ENCODE assay signal across 10 mouse cellular contexts in the genomic region with DNA sequence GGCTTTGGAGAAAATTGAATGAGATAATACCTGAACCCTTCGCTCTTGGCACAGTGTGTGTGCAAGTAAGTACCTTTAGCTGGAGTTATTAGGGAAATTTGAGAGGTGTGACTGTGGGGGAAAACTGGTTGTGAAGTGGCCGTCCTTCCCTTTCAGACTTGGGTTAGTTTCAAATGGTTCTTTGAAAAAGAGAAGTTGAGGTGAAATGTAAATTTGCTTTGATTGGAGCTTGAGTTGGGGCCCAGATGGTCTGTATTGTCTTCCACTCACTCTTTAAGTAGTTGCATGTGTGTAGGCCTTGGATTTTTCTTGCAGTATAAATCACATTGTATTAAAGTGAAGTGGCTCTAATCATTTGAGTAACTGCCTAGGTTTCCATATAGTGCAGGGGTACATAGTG. TPM values are rescaled to one million over a fixed set of nuclear protein-coding genes. Genes with fewer than 3 reads are reported as not detected.
DNase-seq lines count a peak whose midpoint lies in the region; ATAC-seq lines count a peak whose summit lies in the region.
"Had no signal": no experiment of that assay in that cellular context is flagged by ENCODE, and none has a peak within 500 bp of the region (broad histone marks: within the 10 kb centered on the region; RNA-seq: fewer than 3 reads in every experiment).

No protein-coding gene starts in this region.

- WGBS in heart, embryonic 16.5 days = 80% methylated on average over 2 of the region's 2 CpGs
- WGBS in embryonic facial prominence, embryonic 10.5 days = 82% methylated on average over 2 of the region's 2 CpGs
- WGBS in limb, embryonic 13.5 days = 63% methylated on average over 2 of the region's 2 CpGs

- no peak for ATAC-seq in heart, embryonic 16.5 days (replicated peaks; ENCODE audit: extremely low read depth, insufficient read depth, low FRiP score)
- no peak for ATAC-seq in limb, embryonic 13.5 days (ENCODE audit: low FRiP score, low read depth)

- H3K9me3 ChIP-seq in heart, embryonic 16.5 days (replicated peaks; ENCODE audit: control insufficient read depth, low read length) = no peaks in the 10 kb centered on the region
- H3K9me3 ChIP-seq in embryonic facial prominence, embryonic 10.5 days = no peaks in the 10 kb centered on the region
- no peaks in the 10 kb centered on the region for H3K9me3 ChIP-seq in limb, embryonic 13.5 days

- H3K4me2 ChIP-seq in heart, embryonic 16.5 days (ENCODE audit: low read depth, low read length) = peak overlapping the region; percentile 86
- H3K4me2 ChIP-seq in limb, embryonic 13.5 days (replicated peaks) = peak overlapping the region; percentile 85

- no peaks in the 10 kb centered on the region for H3K27me3 ChIP-seq in heart, embryonic 16.5 days (ENCODE audit: control insufficient read depth, insufficient read depth, low read length)
- no peaks in the 10 kb centered on the region for H3K27me3 ChIP-seq in embryonic facial prominence, embryonic 10.5 days (replicated peaks; ENCODE audit: low read depth, poor library complexity, severe bottlenecking)
- no peaks in the 10 kb centered on the region for H3K27me3 ChIP-seq in limb, embryonic 13.5 days

- peak overlapping the region; percentile 46; the same call in 1 of the 2 replicates for H3K9ac ChIP-seq in heart, embryonic 16.5 days (ENCODE audit: low read length)
- peak overlapping the region; percentile 43; the same call in 1 of the 2 replicates for H3K9ac ChIP-seq in limb, embryonic 13.5 days

- peak overlapping the region; percentile 5; the same call in 1 of the 2 replicates for H3K4me3 ChIP-seq in heart, embryonic 16.5 days (ENCODE audit: low read length)
- H3K4me3 ChIP-seq in embryonic facial prominence, embryonic 10.5 days = peak overlapping the region; percentile 84; the same call in 1 of the 2 replicates
- peak overlapping the region; percentile 97; the same call in 1 of the 2 replicates for H3K4me3 ChIP-seq in limb, embryonic 13.5 days

- no peak overlapping the region for H3K27ac ChIP-seq in heart, embryonic 16.5 days (ENCODE audit: low read length)
- no peak overlapping the region for H3K27ac ChIP-seq in embryonic facial prominence, embryonic 10.5 days (replicated peaks)
- no peak overlapping the region for H3K27ac ChIP-seq in limb, embryonic 13.5 days

- no peaks in the 10 kb centered on the region for H3K36me3 ChIP-seq in heart, embryonic 16.5 days (ENCODE audit: control insufficient read depth, insufficient read depth)
- peaks cover 52% of the 10 kb centered on the region for H3K36me3 ChIP-seq in embryonic facial prominence, embryonic 10.5 days (replicated peaks)
- H3K36me3 ChIP-seq in limb, embryonic 13.5 days = peaks cover 7% of the 10 kb centered on the region

- no peak for DNase-seq in heart, postnatal 14 days
- peak; percentile 23 for DNase-seq in 416B (ENCODE audit: low read depth)
- no peak for DNase-seq in embryonic facial prominence, embryonic 10.5 days (ENCODE audit: low spot score)
- no peak for DNase-seq in ovary, adult 18-20 months (ENCODE audit: low spot score)
- no peak for DNase-seq in frontal cortex, adult 2 months (ENCODE audit: extremely low spot score in 1 of 2, low spot score in 1 of 2)
- no peak for DNase-seq in layer of hippocampus, postnatal 10 days (ENCODE audit: low spot score in 2 of 2)
- DNase-seq: cerebellum, adult 2 months; thymus, postnatal 36 days had no signal

- intact Hi-C loops in heart, postnatal 14 days (cut with DNase I) = loop anchor here (10.0 kb wide), 2 partner anchors 90 to 340 kb away; partner anchors contain the start of gene Als2cl

- H3K4me1 ChIP-seq in heart, embryonic 16.5 days (ENCODE audit: control insufficient read depth, insufficient read depth, low read length) = peaks cover 32% of the 10 kb centered on the region
- H3K4me1 ChIP-seq in embryonic facial prominence, embryonic 10.5 days = peaks cover 26% of the 10 kb centered on the region
- peaks cover 33% of the 10 kb centered on the region for H3K4me1 ChIP-seq in limb, embryonic 13.5 days

RNA-seq across cellular contexts. Expression of gene Setd2, which starts 2.7 kb away (rescaled TPM):
- polyA plus RNA-seq in heart, embryonic 16.5 days (2015; fragmentation: Nextera tagmentation; extraction: Ambion mirVana) = 19.0 and 21.8 TPM in 2 replicates
- total RNA-seq in heart, postnatal 14 days (2021) = 10 to 100 TPM; 51.3 to 54.2 TPM
- 36.7 and 37.4 TPM in 2 replicates for polyA plus RNA-seq in embryonic facial prominence, embryonic 10.5 days (2016; fragmentation: Nextera tagmentation; extraction: Ambion mirVana)
- polyA plus RNA-seq in limb, embryonic 13.5 days (2015; fragmentation: Nextera tagmentation; extraction: Ambion mirVana) = 43.3 and 45.0 TPM in 2 replicates
- 67.2 and 73.6 TPM in 2 replicates for polyA plus RNA-seq in frontal cortex, adult 2 months (2012; rRNA removed)
- total RNA-seq in layer of hippocampus, postnatal 10 days (2021) = 10 to 100 TPM; 70.5 to 74.8 TPM

RNA-seq across cellular contexts. Expression of gene Kif9, which starts 58.4 kb away (rescaled TPM):
- polyA plus RNA-seq in heart, embryonic 16.5 days (2015; fragmentation: Nextera tagmentation; extraction: Ambion mirVana) = 0.84 and 1.2 TPM in 2 replicates
- under 1 TPM; 0.24 to 0.31 TPM for total RNA-seq in heart, postnatal 14 days (2021)
- 1.1 and 1.3 TPM in 2 replicates for polyA plus RNA-seq in embryonic facial prominence, embryonic 10.5 days (2016; fragmentation: Nextera tagmentation; extraction: Ambion mirVana)
- 1.1 TPM in 2 replicates for polyA plus RNA-seq in limb, embryonic 13.5 days (2015; fragmentation: Nextera tagmentation; extraction: Ambion mirVana)
- polyA plus RNA-seq in frontal cortex, adult 2 months (2012; rRNA removed) = 4.3 and 4.7 TPM in 2 replicates
- total RNA-seq in layer of hippocampus, postnatal 10 days (2021) = 1 to 10 TPM; 4.2 to 5.2 TPM

RNA-seq across cellular contexts. Expression of gene Klhl18, which starts 58.6 kb away (rescaled TPM):
- polyA plus RNA-seq in heart, embryonic 16.5 days (2015; fragmentation: Nextera tagmentation; extraction: Ambion mirVana) = 9.0 and 10.2 TPM in 2 replicates
- 10 to 100 TPM; 13.3 to 13.4 TPM for total RNA-seq in heart, postnatal 14 days (2021)
- polyA plus RNA-seq in embryonic facial prominence, embryonic 10.5 days (2016; fragmentation: Nextera tagmentation; extraction: Ambion mirVana) = 10.6 and 10.7 TPM in 2 replicates
- polyA plus RNA-seq in limb, embryonic 13.5 days (2015; fragmentation: Nextera tagmentation; extraction: Ambion mirVana) = 9.3 and 9.9 TPM in 2 replicates
- polyA plus RNA-seq in frontal cortex, adult 2 months (2012; rRNA removed) = 24.6 and 25.5 TPM in 2 replicates
- 10 to 100 TPM; 29.5 to 31.4 TPM for total RNA-seq in layer of hippocampus, postnatal 10 days (2021)

Comparison
In these comparisons a context has a peak if more than half of its experiments do, and no peak if none do; other contexts are left out.
1. H3K4me3 ChIP-seq: peak in every context shown above with its lines; median percentile 97 in limb, embryonic 13.5 days; 84 in embryonic facial prominence, embryonic 10.5 days; 5 in heart, embryonic 16.5 days.